Mouse (Mus musculus) erythroblast, embryonic 14.5 days (primary cell): ENCODE data around the gene Cd209c. TPM values are rescaled to one million over a fixed set of nuclear protein-coding genes. Genes with fewer than 3 reads are reported as not detected.

Source experiments
- H3K27me3 ChIP-seq: 2 replicates; pipeline ENCODE4 v1.6.1; 2012; ENCODE audit warnings: inconsistent platforms; ENCODE audit not compliant: control insufficient read depth
- H3K36me3 ChIP-seq: 2 replicates; pipeline ENCODE4 v1.6.1; 2012; ENCODE audit warnings: mild to moderate bottlenecking, inconsistent platforms; ENCODE audit not compliant: control insufficient read depth
- H3K4me1 ChIP-seq: 2 replicates; pipeline ENCODE4 v1.6.1; 2012; ENCODE audit warnings: inconsistent platforms; ENCODE audit not compliant: control insufficient read depth
- H3K4me3 ChIP-seq: replicated peaks from 2 replicates; pipeline ENCODE3; 2012; ENCODE audit warnings: moderate library complexity, mild to moderate bottlenecking, inconsistent platforms
- H3K9me3 ChIP-seq: 2 replicates; pipeline ENCODE4 v1.6.1; 2012; ENCODE audit warnings: low read length, inconsistent platforms, mixed read lengths; ENCODE audit not compliant: control insufficient read depth
- GATA1 ChIP-seq: IDR thresholded peaks from 2 replicates; pipeline ENCODE4 v1.6.1; 2012; ENCODE audit warnings: low read length, inconsistent platforms, mixed read lengths
- TAL1 ChIP-seq: IDR thresholded peaks from 3 replicates; pipeline ENCODE4 v1.6.1; 2012; ENCODE audit warnings: low read length, inconsistent platforms, mixed read lengths
- polyA plus RNA-seq: library from polyadenylated mRNA; stranded (reverse); fragments of >175 nt; gene quantifications from 2 replicates; pipeline ENCODE4 v1.2.3, GENCODE M21; 2012

Cd209c gene
- not detected in 2 replicates for polyA plus RNA-seq

DNA sequence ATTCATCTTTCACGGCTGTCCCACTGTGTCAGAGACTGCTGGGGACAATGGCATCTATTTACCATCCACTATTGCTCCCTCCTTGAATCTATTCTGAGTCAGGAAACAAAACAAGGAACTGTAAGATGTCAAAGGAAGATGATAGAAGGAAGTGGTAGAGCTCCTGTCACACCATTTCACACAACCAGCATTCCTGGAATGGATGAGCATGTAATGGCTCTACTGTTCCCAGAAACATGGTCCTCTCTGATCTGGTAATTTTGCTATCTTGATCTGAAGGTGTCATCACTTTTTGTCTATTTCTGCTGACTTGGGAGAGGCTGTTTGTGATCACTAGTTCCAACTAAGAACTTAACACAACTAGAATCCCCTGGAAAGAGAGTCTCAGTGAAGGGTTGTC lies at the start of gene Cd209c:
Cd209c (minus strand) TSS at position 101 of the 400 bp plus-strand sequence.
- Histone ChIP-seq H3K4me1 (no peaks in the 10 kb centered on the region), H3K27me3 (no peaks in the 10 kb centered on the region), H3K36me3 (no peaks in the 10 kb centered on the region), H3K9me3 (peaks cover 2% of the 10 kb centered on the region), H3K4me3 (no peak within 1 kb of the TSS)
- no peak for TF ChIP-seq TAL1
- TF ChIP-seq GATA1 = no peak

DNA sequence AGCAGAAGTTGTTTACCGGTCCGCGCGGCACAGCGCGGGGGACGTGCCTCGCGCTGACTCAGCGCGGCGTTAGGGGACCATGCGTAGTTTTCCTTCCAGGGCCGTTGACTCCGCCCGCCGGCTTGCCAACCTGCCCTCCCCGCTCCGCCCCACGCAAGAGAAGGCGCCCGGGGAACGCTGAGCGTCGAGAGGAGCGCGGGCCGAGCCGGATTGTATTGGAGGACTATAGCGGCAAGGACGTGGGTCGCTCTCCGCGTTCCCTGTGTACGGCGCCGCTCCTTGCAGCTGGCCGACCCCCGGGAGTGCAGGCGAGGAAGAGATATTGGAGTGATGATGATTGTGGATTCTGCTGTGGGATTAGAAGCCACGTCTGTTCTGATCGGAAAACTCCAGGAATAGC lies 39.7 kb upstream of the Cd209c start:
- Histone ChIP-seq H3K9me3 (peaks cover 18% of the 10 kb centered on the region), H3K4me1 (no peaks in the 10 kb centered on the region), H3K36me3 (no peaks in the 10 kb centered on the region), H3K4me3 (no peak overlapping the region), H3K27me3 (peaks cover 8% of the 10 kb centered on the region)
- TF ChIP-seq TAL1 (no peak), GATA1 (no peak)

DNA sequence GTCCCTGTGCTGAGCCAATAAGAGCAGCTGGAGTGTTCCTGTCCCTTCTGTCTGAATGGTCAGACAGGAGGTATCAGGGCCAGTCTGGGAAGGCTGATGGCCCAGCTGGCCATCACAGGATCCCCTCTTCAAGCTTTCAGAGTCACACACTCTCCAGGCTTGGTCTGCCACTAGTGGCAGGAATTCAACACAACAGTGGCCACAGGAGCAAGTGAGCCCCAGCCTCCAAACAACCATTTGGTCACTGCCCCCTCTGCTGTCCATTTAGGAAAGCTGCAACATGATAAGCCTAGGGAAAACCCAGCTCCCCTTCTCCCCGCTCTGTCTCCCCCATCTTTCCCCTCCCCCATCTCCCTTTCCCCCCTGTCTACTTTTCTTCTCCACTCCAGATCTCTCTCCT lies 1.5 kb upstream of the Cd209c start:
- Histone ChIP-seq H3K36me3 (no peaks in the 10 kb centered on the region), H3K27me3 (no peaks in the 10 kb centered on the region), H3K4me1 (no peaks in the 10 kb centered on the region), H3K9me3 (peaks cover 3% of the 10 kb centered on the region), H3K4me3 (no peak overlapping the region)
- TF ChIP-seq GATA1 = no peak
- no peak for TF ChIP-seq TAL1

DNA sequence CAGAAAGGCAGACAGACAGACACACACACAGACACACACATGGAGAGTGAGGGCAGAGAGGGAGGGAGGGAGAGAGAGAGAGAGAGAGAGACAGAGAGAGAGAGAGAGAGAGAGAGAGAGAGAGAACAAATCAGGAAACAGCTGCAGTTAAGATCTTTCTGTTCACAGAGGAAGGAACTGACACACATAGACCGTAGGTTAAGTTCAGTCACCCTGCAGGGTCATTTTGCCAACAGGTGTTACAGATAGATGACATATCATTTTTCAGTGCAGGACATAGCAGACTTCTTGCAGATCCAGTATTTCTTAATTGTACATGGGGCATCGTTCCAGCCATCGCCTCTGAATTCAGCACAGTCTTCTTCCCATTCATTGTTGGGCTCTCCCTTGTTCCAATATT lies 14.5 kb downstream of the Cd209c start:
- Histone ChIP-seq H3K4me1 (no peaks in the 10 kb centered on the region), H3K9me3 (peaks cover 16% of the 10 kb centered on the region), H3K27me3 (no peaks in the 10 kb centered on the region), H3K4me3 (no peak overlapping the region), H3K36me3 (no peaks in the 10 kb centered on the region)
- TF ChIP-seq TAL1 (no peak), GATA1 (no peak)

DNA sequence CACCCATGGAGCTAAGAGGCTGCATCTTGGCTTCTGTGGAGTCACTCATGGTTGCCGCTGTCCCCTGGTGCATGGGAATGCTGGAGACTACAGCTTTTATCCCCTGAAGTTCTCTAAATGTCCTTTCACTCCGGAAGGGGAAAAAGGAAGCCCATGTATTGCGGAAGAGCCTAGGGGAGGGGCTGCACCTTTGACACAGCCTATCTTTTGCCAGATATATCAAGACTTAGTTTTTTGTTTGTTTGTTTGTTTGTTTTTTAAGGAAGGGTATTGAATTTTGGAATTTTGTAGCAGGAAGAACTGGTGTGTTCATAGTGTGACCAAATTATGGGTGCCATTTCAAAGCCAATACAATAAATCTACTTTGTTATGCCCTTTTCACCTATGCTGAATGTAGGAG lies 27.8 kb downstream of the Cd209c start, which contains the start of gene Cd209b:
Cd209b (minus strand) TSS at position 101 of the 400 bp plus-strand sequence.
- 0 out of 2 replicates have a peak, but pooled peaks cover 2% of the 10 kb centered on the region for H3K9me3 ChIP-seq
- H3K4me3 ChIP-seq = no peak within 1 kb of the TSS
- H3K27me3 ChIP-seq = no peaks in the 10 kb centered on the region
- H3K4me1 ChIP-seq = no peaks in the 10 kb centered on the region
- no peaks in the 10 kb centered on the region for H3K36me3 ChIP-seq
- TF ChIP-seq TAL1 = no peak
- TF ChIP-seq GATA1 = no peak

Other genes with a start within 250 kb of the Cd209c start
- gene Clec4g, start 234.1 kb downstream of the Cd209c start, polyA plus RNA-seq = 0.03 TPM in 1 of 2 replicates, not detected in the other
- not detected in 2 replicates for gene Cd209a, start 205.8 kb downstream of the Cd209c start, polyA plus RNA-seq
- not detected in 2 replicates for gene Cd209e, start 100.4 kb downstream of the Cd209c start, polyA plus RNA-seq
- not detected in 2 replicates for gene Cd209d, start 76.2 kb downstream of the Cd209c start, polyA plus RNA-seq
- not detected in 2 replicates for gene Cd209b, start 27.9 kb downstream of the Cd209c start, polyA plus RNA-seq
- gene Cd209f, start 151.1 kb upstream of the Cd209c start, polyA plus RNA-seq = not detected in 2 replicates
- gene Cd209g, start 179.4 kb upstream of the Cd209c start, polyA plus RNA-seq = 0.04 TPM in 1 of 2 replicates, not detected in the other
- gene Evi5l, start 211.8 kb upstream of the Cd209c start, polyA plus RNA-seq = 1.3 and 1.5 TPM in 2 replicates